Mouse (Mus musculus) liver, embryonic 14.5 days (tissue): Measurements from ENCODE around the gene Ccdc120.

Experiments
- CTCF ChIP-seq: IDR thresholded peaks from 2 replicates; pipeline ENCODE4 v1.5.1; 2016; ENCODE audit warnings: antibody characterized with exemption, low read depth, control low read depth
- EP300 ChIP-seq: IDR thresholded peaks from 2 replicates; pipeline ENCODE4 v1.6.1; 2016; ENCODE audit warnings: antibody characterized with exemption, low read depth

DNA sequence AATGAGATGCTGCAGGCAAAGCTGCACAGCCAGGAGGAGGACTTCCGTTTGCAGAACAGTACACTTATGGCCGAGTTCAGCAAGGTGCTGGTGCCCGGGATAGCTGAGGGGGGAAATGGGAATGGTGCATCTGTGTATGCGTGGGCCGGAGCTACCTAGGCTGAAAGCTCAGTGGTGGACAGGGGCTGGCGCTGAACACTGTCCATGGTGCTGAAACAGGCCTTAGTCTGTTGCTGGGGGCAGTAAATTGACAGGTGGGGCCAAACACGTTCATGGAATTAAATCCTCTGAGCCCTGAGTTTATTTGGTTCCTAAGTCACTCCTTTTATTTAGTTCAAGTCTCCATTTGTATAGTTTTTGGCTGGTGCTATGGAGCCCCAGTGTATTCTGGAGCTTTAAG is 44.3 kb upstream of the Ccdc120 start:
- TF ChIP-seq CTCF: no peak
- TF ChIP-seq EP300: no peak
